Mouse (Mus musculus): ENCODE measurements at regions not wholly inside any gene's neighbourhood (a gene's known extent, or its start where the extent isn't known, plus 50 kb on each side); places are given as distances from the start of the nearest gene placed in this dataset.
"Not testable (repeated sequence)": the region's sequence is repeated elsewhere in the genome, so short reads cannot be mapped to it uniquely, and the experiment has no call there.

GRCm38 (mm10) chr1:23316288-23316687 is 81.3 kb downstream of the Ogfrl1 start:
- DNase-seq (ENCODE audit: low read depth), result not testable (repeated sequence)

DNA sequence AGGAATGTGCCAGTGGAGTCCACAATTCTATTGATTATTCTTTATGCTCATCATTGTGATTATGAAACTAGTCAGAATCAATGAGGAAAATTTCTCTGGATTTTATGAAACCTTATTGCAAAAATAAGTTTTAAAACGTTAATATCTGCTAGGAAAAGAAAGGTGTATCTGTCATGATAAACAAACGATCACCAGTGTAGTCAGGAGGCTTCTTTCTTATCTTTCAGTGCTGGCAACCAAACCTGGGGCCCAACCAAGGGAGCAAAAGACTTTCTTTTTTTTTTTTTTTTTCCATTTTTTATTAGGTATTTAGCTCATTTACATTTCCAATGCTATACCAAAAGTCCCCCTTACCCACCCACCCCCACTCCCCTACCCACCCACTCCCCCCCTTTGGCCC is 82.7 kb downstream of the Ogfrl1 start:
- DNase-seq (ENCODE audit: low read depth), result not testable (repeated sequence)

DNA sequence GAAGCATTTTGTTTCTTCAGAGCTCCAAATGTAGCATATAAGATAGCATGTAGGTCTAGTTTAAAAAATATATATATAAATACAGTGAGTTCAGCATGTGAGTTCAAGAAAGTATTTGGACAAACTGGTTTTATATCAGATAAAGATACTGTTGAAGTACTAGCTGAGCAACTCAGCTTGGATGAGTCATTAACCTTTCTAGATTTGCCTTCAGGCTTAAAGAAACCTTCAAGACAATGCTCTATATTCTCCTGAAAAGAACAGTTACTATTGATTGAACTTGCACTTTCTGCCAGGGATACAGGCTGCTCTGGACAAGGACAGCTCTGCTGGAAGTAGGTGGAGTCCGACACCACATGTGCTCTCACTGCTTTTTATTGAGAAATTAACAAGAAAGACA is 104.9 kb downstream of the Ogfrl1 start:
- no peak for DNase-seq (ENCODE audit: low read depth)
- TF ChIP-seq POLR2A (IDR thresholded peaks at IDR 0.05; ENCODE audit: borderline replicate concordance, extremely low read depth, insufficient read depth, insufficient read length, poor library complexity, severe bottlenecking) (no peak), CTCF (IDR thresholded peaks at IDR 0.05; ENCODE audit: borderline replicate concordance, extremely low read depth, insufficient read depth, insufficient read length) (no peak)

DNA sequence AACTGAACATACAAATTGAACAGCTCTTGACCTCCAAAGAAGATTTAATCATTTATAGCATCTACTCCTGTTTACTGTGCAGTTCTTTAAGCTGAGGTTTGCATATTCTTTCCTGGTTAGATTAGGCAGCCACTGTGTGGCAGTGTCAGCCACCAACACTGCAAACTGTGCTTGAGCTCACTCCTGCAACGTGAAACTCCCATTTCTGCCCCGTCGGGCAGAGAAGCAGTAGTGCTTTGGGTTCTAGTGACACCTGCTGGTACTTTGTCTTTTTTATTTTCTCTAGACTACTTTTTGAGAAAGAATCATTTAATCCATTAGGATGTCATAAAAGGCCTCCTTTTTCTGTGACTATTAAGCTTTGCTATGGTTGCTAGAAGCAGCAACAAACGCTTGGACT is 110.8 kb downstream of the Ogfrl1 start:
- peak; percentile 78 for DNase-seq (ENCODE audit: low read depth)
- TF ChIP-seq POLR2A (IDR thresholded peaks at IDR 0.05; ENCODE audit: borderline replicate concordance, extremely low read depth, insufficient read depth, insufficient read length, poor library complexity, severe bottlenecking) (no peak), CTCF (IDR thresholded peaks at IDR 0.05; ENCODE audit: borderline replicate concordance, extremely low read depth, insufficient read depth, insufficient read length) (peak; percentile 54; the same call in 1 of the 2 replicates)

DNA sequence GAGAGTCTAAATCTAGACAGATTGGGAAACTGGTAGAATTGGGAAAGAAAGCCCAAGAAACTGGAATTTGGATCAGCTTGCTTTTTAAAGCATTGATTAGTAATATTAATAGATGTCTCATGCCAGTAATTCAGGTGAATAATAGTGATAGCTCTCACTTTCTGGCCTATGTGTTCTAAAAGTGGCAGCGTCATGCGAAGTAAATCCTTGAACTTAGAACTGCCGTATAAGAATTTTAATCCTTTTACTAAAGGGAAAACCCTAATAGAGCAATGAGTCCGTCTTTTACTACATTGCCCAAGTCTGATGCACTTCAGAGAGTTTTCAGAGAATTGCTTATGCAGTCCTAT is 114.7 kb downstream of the Ogfrl1 start:
- no peak for DNase-seq (ENCODE audit: low read depth)
- TF ChIP-seq POLR2A (IDR thresholded peaks at IDR 0.05; ENCODE audit: borderline replicate concordance, extremely low read depth, insufficient read depth, insufficient read length, poor library complexity, severe bottlenecking) (no peak), CTCF (IDR thresholded peaks at IDR 0.05; ENCODE audit: borderline replicate concordance, extremely low read depth, insufficient read depth, insufficient read length) (no peak)

DNA sequence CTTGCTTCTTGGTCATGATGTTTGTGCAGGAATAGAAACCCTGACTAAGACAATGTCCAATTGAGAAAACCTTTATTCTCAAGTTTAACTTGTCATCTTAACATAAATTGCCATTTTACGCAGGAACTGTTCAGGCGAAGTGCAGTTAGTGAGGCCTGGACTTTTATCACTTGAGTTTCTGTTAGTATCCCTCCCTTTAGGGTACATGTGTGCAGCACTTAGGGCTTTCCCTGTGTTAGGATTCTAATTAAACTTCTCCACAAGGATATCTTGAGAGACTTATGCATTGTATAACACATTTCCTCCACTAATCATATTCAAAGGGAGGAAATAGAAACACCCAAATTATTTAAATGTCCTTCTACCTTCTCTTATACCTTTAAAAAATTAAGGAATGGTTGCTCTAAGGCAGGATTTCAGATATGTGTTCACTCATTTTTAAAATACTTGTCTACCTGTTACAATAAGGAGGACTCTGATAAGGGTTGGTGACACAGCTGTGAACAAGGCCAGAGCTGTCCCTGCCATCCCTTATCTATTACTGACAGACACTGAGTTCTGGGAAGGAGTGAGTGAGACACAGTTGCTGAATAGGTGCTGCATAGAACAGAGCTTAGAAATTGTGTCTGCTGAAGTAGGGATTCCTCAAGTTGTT is 115.2 kb downstream of the Ogfrl1 start:
- no peak for TF ChIP-seq CTCF (IDR thresholded peaks at IDR 0.05; ENCODE audit: borderline replicate concordance, extremely low read depth, insufficient read depth, insufficient read length)
- TF ChIP-seq POLR2A (IDR thresholded peaks at IDR 0.05; ENCODE audit: borderline replicate concordance, extremely low read depth, insufficient read depth, insufficient read length, poor library complexity, severe bottlenecking), result no peak
- no peak for DNase-seq (ENCODE audit: low read depth)

DNA sequence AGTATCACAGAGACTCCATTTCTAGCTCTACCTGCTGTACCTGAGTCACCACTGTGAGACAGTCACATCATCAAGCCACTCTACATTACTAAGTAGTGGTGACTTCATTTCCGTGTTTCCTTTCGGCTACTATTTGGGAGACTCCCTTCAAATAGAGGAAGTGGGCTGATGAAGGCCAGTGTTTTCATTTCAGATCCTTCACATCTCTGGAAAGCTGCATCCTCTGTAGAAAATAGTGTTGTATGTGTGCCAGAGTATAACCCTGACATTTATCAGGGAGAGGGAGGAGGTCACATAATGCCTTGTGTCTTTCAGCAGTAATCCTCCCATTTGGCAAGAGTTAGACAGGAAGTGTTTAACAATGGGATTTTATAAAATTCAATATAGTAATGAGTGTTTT is 117.7 kb downstream of the Ogfrl1 start:
- no peak for DNase-seq (ENCODE audit: low read depth)
- TF ChIP-seq POLR2A (IDR thresholded peaks at IDR 0.05; ENCODE audit: borderline replicate concordance, extremely low read depth, insufficient read depth, insufficient read length, poor library complexity, severe bottlenecking) (no peak), CTCF (IDR thresholded peaks at IDR 0.05; ENCODE audit: borderline replicate concordance, extremely low read depth, insufficient read depth, insufficient read length) (no peak)

- no peak for TF ChIP-seq POLR2A (IDR thresholded peaks at IDR 0.05; ENCODE audit: borderline replicate concordance, extremely low read depth, insufficient read depth, insufficient read length, poor library complexity, severe bottlenecking)
- no peak for TF ChIP-seq CTCF (IDR thresholded peaks at IDR 0.05; ENCODE audit: borderline replicate concordance, extremely low read depth, insufficient read depth, insufficient read length)
- no peak for DNase-seq (ENCODE audit: low read depth)
These were observed 125.5 kb downstream of the Ogfrl1 start for GRCm38 (mm10) chr1:23272077-23272476.

DNA sequence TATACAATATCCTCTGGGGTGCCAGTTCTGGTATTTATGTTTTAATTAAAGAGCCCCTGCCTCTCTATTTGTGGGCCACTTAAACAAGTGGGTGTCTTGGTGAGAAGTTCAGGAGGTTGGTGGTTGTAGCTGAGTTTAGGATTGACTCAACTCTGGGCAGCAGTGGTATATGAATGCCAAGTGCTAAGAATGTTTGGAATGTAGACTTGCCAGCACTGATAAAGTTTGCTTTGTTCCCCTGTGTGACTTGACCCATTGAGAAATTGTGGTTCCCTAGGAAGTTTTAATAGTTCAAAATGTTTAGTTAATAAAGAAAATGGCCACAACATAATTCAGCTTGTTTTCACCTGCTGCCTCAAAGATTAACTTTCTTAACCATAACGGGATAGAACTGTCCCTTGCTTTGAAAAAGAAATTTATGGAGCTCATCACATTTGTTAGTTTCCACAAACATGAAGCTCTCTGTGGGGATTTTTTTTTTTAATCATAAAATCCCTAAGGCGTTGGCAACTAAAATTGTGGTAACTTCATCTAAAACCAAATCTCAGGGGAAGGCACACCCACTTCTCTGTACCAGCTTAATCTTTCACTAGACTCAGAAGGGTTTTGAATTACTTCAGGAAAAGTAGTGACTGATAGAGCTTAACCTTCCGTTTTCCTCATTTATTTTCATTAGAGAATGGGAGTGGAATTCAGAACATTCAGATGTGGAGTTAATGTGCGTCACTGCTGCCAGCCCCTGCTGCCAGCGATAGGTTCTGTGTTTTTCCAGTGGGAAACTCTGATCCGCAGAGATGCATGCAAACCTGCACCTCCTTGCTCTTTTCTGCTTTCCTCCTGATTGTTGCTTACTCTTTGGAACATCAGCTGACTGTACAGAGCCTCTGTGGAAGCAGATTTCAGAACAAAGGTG is 126.4 kb downstream of the Ogfrl1 start:
- TF ChIP-seq CTCF (IDR thresholded peaks at IDR 0.05; ENCODE audit: borderline replicate concordance, extremely low read depth, insufficient read depth, insufficient read length), result no peak
- TF ChIP-seq POLR2A (IDR thresholded peaks at IDR 0.05; ENCODE audit: borderline replicate concordance, extremely low read depth, insufficient read depth, insufficient read length, poor library complexity, severe bottlenecking), result no peak
- peak; percentile 23 for DNase-seq (ENCODE audit: low read depth)

DNA sequence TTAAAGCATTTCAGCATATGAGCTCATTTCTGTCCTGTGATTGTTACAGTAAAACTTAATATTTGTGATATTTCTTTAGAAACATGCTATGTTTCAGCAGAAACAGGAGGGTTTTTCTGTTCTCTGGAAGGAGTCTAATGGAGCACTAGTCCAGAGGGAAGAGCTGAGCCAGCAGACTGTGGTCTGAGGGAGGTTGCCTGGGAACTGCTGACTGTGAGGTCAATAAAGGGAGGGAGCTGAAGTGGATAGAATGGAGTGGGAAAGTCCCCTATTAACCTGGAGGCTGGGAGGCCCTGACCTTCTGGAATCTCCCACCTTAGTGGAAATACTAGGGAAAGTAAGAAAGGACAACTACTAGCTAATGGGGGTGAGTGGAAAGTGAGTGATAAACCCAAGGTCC is 129.5 kb downstream of the Ogfrl1 start:
- no peak for DNase-seq (ENCODE audit: low read depth)
- TF ChIP-seq POLR2A (IDR thresholded peaks at IDR 0.05; ENCODE audit: borderline replicate concordance, extremely low read depth, insufficient read depth, insufficient read length, poor library complexity, severe bottlenecking), result no peak
- TF ChIP-seq CTCF (IDR thresholded peaks at IDR 0.05; ENCODE audit: borderline replicate concordance, extremely low read depth, insufficient read depth, insufficient read length), result no peak

DNA sequence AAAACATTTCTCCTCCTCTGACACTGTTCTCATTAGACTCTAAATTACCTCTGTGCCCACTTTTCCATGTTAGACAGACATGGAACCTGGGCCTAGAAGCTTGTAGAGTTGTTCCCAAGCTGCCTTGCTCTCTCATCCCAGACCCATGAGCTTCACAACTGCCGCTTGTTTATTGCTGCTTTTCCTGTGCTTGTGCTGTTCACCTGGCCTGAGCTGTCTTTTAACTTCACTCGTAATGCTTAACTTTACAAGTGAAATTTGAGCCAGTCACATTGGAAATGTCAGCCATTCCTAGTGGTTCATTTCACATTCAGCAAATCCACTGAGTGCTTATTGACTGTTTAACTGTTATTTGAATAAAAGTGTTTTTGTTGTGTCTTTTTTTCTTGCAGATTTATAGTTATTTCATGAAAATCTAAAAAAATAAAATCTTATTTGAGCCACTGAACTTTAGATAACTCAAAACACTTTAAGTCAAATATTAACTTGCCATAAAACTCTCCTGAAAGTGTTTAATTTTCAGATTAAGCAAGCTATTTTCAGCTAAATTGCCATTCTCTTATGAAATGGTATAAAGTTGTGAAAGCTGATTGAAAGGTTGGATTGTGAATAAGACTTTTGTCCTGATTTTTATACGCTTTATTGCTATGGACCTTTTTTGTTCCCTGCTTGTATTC is 131.9 kb downstream of the Ogfrl1 start:
- no peak for DNase-seq (ENCODE audit: low read depth)
- no peak for TF ChIP-seq POLR2A (IDR thresholded peaks at IDR 0.05; ENCODE audit: borderline replicate concordance, extremely low read depth, insufficient read depth, insufficient read length, poor library complexity, severe bottlenecking)
- no peak for TF ChIP-seq CTCF (IDR thresholded peaks at IDR 0.05; ENCODE audit: borderline replicate concordance, extremely low read depth, insufficient read depth, insufficient read length)

DNA sequence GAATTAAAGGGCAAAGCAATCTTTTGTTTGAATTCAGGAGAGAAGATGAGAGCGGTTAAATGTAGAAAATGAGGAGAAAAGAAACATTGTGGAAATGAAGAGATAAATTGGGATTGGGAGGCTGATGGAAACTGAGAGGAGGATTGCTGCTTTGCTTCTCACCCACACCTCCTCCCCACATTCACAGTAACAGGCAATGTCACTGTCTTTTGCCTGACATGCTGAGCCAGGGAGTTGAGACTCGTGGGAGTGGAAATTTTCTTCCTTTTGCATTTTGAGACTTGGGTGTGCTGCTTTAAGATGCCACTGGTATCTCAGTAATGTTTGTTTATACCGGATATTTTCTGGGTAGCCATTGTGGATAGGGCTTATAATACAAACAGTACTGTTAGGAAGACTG is 133.3 kb downstream of the Ogfrl1 start:
- no peak for TF ChIP-seq CTCF (IDR thresholded peaks at IDR 0.05; ENCODE audit: borderline replicate concordance, extremely low read depth, insufficient read depth, insufficient read length)
- no peak for TF ChIP-seq POLR2A (IDR thresholded peaks at IDR 0.05; ENCODE audit: borderline replicate concordance, extremely low read depth, insufficient read depth, insufficient read length, poor library complexity, severe bottlenecking)
- no peak for DNase-seq (ENCODE audit: low read depth)

Measured in brain, embryonic 14.5 days (tissue).